Comparison of ENCODE assay signal across 21 mouse cellular contexts in the genomic region with DNA sequence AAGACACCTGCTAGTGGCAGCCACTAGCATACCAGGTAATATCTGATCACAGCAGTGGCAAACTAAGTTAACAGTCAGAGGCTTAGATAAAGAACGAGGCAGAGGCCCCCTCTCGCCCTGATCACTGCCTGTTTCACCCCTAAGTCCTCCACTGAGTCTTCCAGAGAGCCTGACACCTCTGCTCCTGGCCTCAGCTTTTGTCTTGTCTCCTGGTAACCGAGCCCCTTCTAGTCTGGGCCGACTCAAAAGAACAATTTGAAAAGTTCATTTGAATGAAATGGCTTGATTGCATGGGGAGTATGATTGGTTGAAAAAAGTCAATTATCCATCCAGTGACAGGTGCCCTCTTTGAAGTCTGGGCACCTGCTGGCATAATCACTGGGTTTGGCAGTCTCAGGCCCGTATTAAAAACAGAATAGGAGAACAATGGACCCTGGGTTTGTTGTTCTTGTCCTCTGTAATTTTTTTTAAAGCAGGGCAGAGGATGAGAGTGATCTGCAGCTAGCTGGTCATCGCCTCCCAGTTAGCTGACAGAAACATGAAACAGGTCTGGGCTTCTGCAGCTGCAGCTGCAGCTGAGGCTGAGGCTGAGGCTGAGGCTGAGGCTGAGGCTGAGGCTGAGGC.
DNase-seq lines count a peak whose midpoint lies in the region; ATAC-seq lines count a peak whose summit lies in the region.
"Had no signal": no experiment of that assay in that cellular context is flagged by ENCODE, and none has a peak within 500 bp of the region (broad histone marks: within the 10 kb centered on the region; RNA-seq: fewer than 3 reads in every experiment).

No protein-coding gene starts in this region.

- no peaks in the 10 kb centered on the region for H3K9me3 ChIP-seq in midbrain, embryonic 11.5 days (ENCODE audit: control insufficient read depth, low read length)
- no peaks in the 10 kb centered on the region for H3K9me3 ChIP-seq in midbrain, embryonic 15.5 days
- no peaks in the 10 kb centered on the region for H3K9me3 ChIP-seq in embryonic facial prominence, embryonic 10.5 days
- no peaks in the 10 kb centered on the region for H3K9me3 ChIP-seq in forebrain, embryonic 13.5 days (replicated peaks)
- no peaks in the 10 kb centered on the region for H3K9me3 ChIP-seq in neural tube, embryonic 11.5 days (ENCODE audit: control insufficient read depth, low read length)
- H3K9me3 ChIP-seq: heart, embryonic 13.5 days; megakaryocyte, embryonic 14.5 days; stomach, embryonic 15.5 days had no signal

- H3K36me3 ChIP-seq in midbrain, embryonic 11.5 days (ENCODE audit: control insufficient read depth, insufficient read depth, low read length) = no peaks in the 10 kb centered on the region
- H3K36me3 ChIP-seq in midbrain, embryonic 15.5 days (replicated peaks) = no peaks in the 10 kb centered on the region
- no peaks in the 10 kb centered on the region for H3K36me3 ChIP-seq in embryonic facial prominence, embryonic 10.5 days (replicated peaks)
- H3K36me3 ChIP-seq in forebrain, embryonic 13.5 days (ENCODE audit: poor library complexity, severe bottlenecking) = no peaks in the 10 kb centered on the region
- no peaks in the 10 kb centered on the region for H3K36me3 ChIP-seq in neural tube, embryonic 11.5 days (ENCODE audit: control insufficient read depth, insufficient read depth, low read length)
- H3K36me3 ChIP-seq: heart, embryonic 13.5 days; stomach, embryonic 15.5 days had no signal

- peak overlapping the region; percentile 20; the same call in 1 of the 2 replicates for H3K27ac ChIP-seq in midbrain, embryonic 11.5 days (ENCODE audit: low read depth, low read length)
- no peak overlapping the region for H3K27ac ChIP-seq in midbrain, embryonic 15.5 days
- 0 out of 2 replicates have a peak overlapping the region, but pooled peaks have one; percentile 4 for H3K27ac ChIP-seq in embryonic facial prominence, embryonic 10.5 days (replicated peaks)
- peak overlapping the region; percentile 54 for H3K27ac ChIP-seq in forebrain, embryonic 13.5 days
- no peak overlapping the region for H3K27ac ChIP-seq in neural tube, embryonic 11.5 days (ENCODE audit: low read depth, low read length)
- H3K27ac ChIP-seq: heart, embryonic 13.5 days; stomach, embryonic 15.5 days had no signal

- no peak for DNase-seq in midbrain, embryonic 11.5 days (ENCODE audit: low spot score, missing footprints)
- DNase-seq in embryonic facial prominence, embryonic 10.5 days (ENCODE audit: low spot score) = peak; percentile 32
- DNase-seq in neural tube, embryonic 11.5 days (ENCODE audit: low spot score) = peak; percentile 18
- DNase-seq in adipocyte (ENCODE audit: low spot score) = no peak
- no peak for DNase-seq in layer of hippocampus, adult 18-20 months (ENCODE audit: low spot score in 2 of 2)
- DNase-seq: adrenal gland, adult 2 months; B cell, adult 2 months; cerebellum, adult 9-10 months; gastrocnemius, postnatal 14 days; heart, adult 18-20 months; kidney, adult 11 months; layer of hippocampus, postnatal 36 days; lung, adult 2 months; thymus, adult 18-20 months; thymus, postnatal 4 days had no signal

- 11% methylated on average over 6 of the region's 6 CpGs for WGBS in midbrain, embryonic 11.5 days
- 11% methylated on average over 6 of the region's 6 CpGs for WGBS in midbrain, embryonic 15.5 days
- WGBS in embryonic facial prominence, embryonic 10.5 days = 16% methylated on average over 6 of the region's 6 CpGs
- WGBS in forebrain, embryonic 13.5 days = 2% methylated on average over 6 of the region's 6 CpGs
- WGBS in neural tube, embryonic 11.5 days = 9% methylated on average over 6 of the region's 6 CpGs

- H3K4me3 ChIP-seq in midbrain, embryonic 11.5 days (ENCODE audit: low read depth, low read length) = no peak overlapping the region
- no peak overlapping the region for H3K4me3 ChIP-seq in midbrain, embryonic 15.5 days
- H3K4me3 ChIP-seq in embryonic facial prominence, embryonic 10.5 days = no peak overlapping the region
- no peak overlapping the region for H3K4me3 ChIP-seq in forebrain, embryonic 13.5 days
- no peak overlapping the region for H3K4me3 ChIP-seq in neural tube, embryonic 11.5 days (ENCODE audit: low read depth, low read length)
- H3K4me3 ChIP-seq: heart, embryonic 13.5 days; megakaryocyte, embryonic 14.5 days; myocyte; stomach, embryonic 15.5 days had no signal

- no peak overlapping the region for H3K4me2 ChIP-seq in midbrain, embryonic 11.5 days
- no peak overlapping the region for H3K4me2 ChIP-seq in midbrain, embryonic 15.5 days
- H3K4me2 ChIP-seq in forebrain, embryonic 13.5 days = no peak overlapping the region
- no peak overlapping the region for H3K4me2 ChIP-seq in neural tube, embryonic 11.5 days (ENCODE audit: low read depth)
- H3K4me2 ChIP-seq: heart, embryonic 13.5 days; stomach, embryonic 15.5 days had no signal

- H3K27me3 ChIP-seq in midbrain, embryonic 11.5 days (ENCODE audit: control insufficient read depth, insufficient read depth, low read length) = no peaks in the 10 kb centered on the region
- no peaks in the 10 kb centered on the region for H3K27me3 ChIP-seq in midbrain, embryonic 15.5 days (replicated peaks)
- no peaks in the 10 kb centered on the region for H3K27me3 ChIP-seq in embryonic facial prominence, embryonic 10.5 days (replicated peaks; ENCODE audit: low read depth, poor library complexity, severe bottlenecking)
- no peaks in the 10 kb centered on the region for H3K27me3 ChIP-seq in forebrain, embryonic 13.5 days
- no peaks in the 10 kb centered on the region for H3K27me3 ChIP-seq in neural tube, embryonic 11.5 days (ENCODE audit: control insufficient read depth, insufficient read depth, low read length)
- H3K27me3 ChIP-seq: heart, embryonic 13.5 days; megakaryocyte, embryonic 14.5 days; stomach, embryonic 15.5 days had no signal

- H3K4me1 ChIP-seq in midbrain, embryonic 11.5 days (ENCODE audit: control insufficient read depth, insufficient read depth, low read length) = peaks cover 12% of the 10 kb centered on the region; the same call in 1 of the 2 replicates
- H3K4me1 ChIP-seq in midbrain, embryonic 15.5 days = 0 out of 2 replicates have a peak, but pooled peaks cover 5% of the 10 kb centered on the region
- peaks cover 30% of the 10 kb centered on the region for H3K4me1 ChIP-seq in embryonic facial prominence, embryonic 10.5 days
- peaks cover 14% of the 10 kb centered on the region for H3K4me1 ChIP-seq in forebrain, embryonic 13.5 days
- H3K4me1 ChIP-seq in neural tube, embryonic 11.5 days (ENCODE audit: control insufficient read depth, insufficient read depth, low read length) = no peaks in the 10 kb centered on the region; the same call in 1 of the 2 replicates
- H3K4me1 ChIP-seq: megakaryocyte, embryonic 14.5 days; stomach, embryonic 15.5 days had no signal

- ATAC-seq in midbrain, embryonic 11.5 days (ENCODE audit: low FRiP score) = peak; percentile 78
- no peak for ATAC-seq in midbrain, embryonic 15.5 days (replicated peaks)
- ATAC-seq in forebrain, embryonic 13.5 days = peak; percentile 70; the same call in 1 of the 2 replicates
- no peak for ATAC-seq in neural tube, embryonic 11.5 days (ENCODE audit: insufficient read depth, low FRiP score, low TSS enrichment)

- no peak overlapping the region for H3K9ac ChIP-seq in midbrain, embryonic 11.5 days (ENCODE audit: low read length)
- H3K9ac ChIP-seq in midbrain, embryonic 15.5 days = no peak overlapping the region
- H3K9ac ChIP-seq in forebrain, embryonic 13.5 days = no peak overlapping the region
- no peak overlapping the region for H3K9ac ChIP-seq in neural tube, embryonic 11.5 days (ENCODE audit: low read length)
- H3K9ac ChIP-seq: heart, embryonic 13.5 days; stomach, embryonic 15.5 days had no signal

Comparison
In these comparisons a context has a peak if more than half of its experiments do, and no peak if none do; other contexts are left out.
1. ATAC-seq: peak in midbrain, embryonic 11.5 days (single experiment) and forebrain, embryonic 13.5 days (single experiment); none in midbrain, embryonic 15.5 days (single experiment) and neural tube, embryonic 11.5 days (single experiment).
2. H3K27ac ChIP-seq: peak in midbrain, embryonic 11.5 days (single experiment), embryonic facial prominence, embryonic 10.5 days (single experiment) and forebrain, embryonic 13.5 days (single experiment); none in midbrain, embryonic 15.5 days (single experiment) and neural tube, embryonic 11.5 days (single experiment).
3. DNase-seq: peak in embryonic facial prominence, embryonic 10.5 days (single experiment) and neural tube, embryonic 11.5 days (single experiment); none in midbrain, embryonic 11.5 days (single experiment), adipocyte (single experiment) and layer of hippocampus, adult 18-20 months (0 of 2).